Mouse (Mus musculus): Measurements from ENCODE around the gene Gm10100.
A peak's percentile ranks its signal among the peaks of the same experiment; 100 is the strongest.
"Not testable (repeated sequence)": the region's sequence is repeated elsewhere in the genome, so short reads cannot be mapped to it uniquely, and the experiment has no call there.

Gm10100 gene

DNA sequence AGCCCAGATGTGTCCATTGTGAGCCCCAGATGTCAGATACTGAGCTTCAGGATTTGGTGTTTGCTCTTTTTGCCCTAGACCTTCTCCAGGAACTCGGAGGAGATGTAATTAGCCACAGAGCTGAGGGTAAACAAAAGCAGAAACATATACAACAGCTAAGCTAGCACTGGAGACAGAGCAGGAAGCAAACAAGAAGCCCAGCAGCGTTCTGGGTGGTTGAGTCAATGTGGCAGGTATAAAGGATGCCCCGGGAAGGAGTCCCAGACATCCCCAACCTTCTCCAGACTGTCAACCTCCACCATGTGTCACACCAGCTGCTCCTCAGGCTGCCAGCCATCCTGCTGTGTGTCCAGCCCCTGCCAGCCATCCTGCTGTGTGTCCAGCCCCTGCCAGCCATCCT is at the start of gene Gm10100:
Gene Gm10100, plus strand, starts transcription at position 301 of the 400 bp plus-strand sequence.
- peak in 1 of 2 experiments; percentile 10 for DNase-seq

DNA sequence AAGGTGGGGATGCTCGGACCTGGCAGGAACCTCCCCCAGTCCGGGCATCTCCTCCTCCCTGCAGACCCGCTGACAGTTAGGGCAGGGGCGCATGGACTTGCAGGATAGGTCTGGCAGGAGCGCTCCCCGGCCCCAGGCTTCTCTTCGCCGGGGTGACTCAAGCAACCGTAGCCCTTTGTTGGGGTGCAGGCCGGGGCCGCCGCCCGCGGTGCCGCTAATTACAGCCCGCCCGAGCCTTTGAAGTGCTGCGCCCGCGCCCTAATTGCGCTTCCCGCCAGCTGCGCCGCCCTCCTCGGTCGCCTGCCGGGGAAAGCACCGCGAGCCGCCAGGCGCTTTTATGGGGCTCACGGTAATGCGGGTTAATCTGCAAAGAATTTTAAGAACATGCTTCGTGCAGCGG is 48.7 kb upstream of the Gm10100 start:
- DNase-seq, result no peak

DNA sequence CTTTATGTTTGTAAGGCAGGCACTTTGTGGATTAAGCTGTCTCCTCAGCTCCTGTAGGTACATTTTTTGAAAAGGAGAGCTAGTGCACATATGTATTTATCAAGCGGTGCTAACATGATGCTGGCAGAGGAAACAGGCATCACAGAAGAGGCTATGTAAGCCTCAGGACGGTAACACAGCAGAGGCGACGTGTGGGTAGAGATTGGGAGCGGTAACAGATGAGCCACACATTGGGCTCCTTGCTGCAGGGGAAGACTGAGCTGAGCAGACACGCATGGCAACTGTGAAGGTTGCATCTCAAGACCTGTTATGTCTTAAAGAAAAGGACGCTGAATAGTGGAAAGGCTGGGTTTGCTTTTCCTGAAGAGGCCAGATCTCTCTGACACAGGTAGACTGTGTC is 43.3 kb upstream of the Gm10100 start:
- no peak for DNase-seq

DNA sequence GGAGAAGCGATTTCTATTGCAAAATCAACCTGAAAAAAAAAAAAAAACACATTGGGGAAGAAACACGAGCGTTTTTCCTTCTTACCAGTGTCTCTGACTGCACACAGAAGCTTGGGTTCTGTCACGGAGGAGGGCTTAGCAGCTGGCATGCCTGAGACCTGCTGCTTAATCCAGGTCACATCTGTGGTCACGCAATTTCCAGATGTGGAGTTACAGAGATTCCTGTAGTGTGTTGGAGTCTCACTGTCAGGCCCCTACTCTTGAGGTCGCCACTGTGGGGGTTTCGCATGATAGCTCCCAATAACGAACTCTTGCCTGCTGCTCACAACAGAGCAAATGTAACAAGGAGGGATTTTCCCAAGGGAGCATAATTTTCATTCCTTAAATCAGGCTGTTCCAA is 42.1 kb upstream of the Gm10100 start:
- DNase-seq, result no peak

DNA sequence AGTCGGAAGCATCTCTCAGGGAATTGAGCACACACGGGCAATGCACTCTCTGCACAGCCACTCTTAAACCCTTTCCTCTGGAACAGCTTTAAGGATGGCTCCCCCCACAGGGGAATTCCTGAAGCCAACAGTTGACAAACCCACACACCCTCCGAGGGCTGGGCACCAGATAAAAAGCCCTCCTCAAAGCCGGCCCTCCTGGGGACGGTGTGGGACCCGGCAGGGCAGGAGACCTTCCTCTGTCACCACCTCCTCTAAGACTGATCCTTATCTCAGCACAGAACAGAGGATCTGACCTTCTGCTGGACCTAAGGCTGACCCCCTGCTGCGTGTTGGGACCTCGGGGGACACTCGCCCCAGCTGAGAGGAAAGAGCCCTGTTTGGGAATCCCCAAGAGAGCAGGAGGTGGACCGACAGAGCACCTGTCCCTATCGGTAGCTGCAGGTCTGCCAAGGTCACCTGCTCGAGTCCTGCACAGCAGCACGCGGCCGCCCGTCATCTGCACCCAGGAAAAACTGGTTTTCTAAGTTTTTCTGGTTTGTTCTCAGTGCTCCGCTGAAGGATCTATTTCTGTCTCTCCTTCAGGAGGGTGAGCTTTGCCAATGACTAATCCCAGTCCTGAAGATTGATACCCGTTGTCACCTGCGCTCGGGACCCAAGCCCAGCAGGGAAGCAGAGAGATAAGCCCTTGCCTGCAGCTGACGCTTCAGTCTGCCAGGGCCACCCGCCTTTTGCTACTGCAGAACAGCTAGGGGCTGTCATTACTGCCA is 40.2 kb upstream of the Gm10100 start, which contains the start of gene Tspear:
Gene Tspear, plus strand, starts transcription at position 675 of the 770 bp plus-strand sequence.
- DNase-seq, result no peak

DNA sequence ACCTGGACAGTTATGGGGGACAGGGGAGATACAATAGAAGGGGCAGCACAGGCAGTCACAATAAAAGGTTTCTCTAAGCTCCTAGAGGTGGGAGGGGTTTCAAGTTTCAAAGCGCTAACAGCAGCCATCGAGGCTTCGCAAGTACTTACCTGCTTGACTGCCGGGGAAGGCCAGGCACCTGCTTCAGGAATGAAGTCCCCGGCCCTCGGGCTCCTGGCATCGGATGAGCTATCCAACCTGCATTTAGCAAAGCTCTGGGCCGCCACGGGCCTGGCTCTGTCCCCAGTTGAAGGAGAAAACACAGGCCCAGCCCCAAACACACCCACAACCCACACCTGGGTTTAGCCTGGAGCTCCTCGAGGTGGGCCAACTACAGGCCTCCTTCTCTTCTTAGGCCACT is 39.3 kb upstream of the Gm10100 start:
- no peak for DNase-seq

DNA sequence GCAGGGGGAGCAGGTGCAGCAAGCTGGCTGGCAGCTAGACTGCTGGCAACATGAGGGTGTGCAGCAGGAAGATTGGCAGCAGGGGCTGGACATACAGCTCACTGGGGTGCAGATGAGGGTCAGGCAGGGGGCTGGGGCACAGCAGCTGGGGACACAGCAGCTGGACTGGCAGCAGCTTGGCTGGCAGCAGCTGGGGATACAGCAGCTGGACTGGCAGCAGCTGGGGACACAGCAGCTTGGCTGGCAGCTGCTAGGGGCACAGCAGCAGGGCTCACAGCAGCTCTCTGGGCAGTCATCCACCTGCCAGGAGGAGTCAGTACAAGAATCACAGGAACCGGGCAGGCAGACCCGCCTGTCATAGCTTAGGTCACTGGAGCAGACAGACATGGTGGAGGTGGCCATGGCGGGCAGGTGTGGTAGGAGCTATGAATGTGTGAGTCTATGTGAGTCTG is 35.9 kb upstream of the Gm10100 start, which contains the start of gene Gm19402:
Gene Gm19402, minus strand, starts transcription at position 402 of the 452 bp plus-strand sequence.
- DNase-seq, result not testable (repeated sequence)

DNA sequence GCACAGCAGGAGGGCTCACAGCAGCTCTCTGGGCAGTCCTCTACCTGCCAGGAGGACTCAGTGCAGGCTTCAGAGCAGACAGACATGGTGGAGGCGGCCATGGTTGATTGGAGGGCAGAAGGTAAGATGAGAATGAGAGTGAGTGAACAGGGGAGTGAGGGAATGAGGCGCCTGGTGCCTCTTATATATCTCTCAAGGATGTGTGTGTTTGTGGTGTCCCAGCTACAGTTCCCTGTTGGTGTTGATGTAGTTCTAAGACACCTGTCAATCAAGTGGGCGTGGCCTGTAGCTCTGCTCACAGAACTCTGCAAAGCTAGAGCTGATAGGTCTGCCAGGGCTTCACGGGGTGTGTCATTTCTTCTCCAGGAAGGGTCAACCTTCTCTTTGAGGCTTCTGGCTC is 29.2 kb upstream of the Gm10100 start, which contains the start of gene Gm9508:
Gene Gm9508, minus strand, starts transcription at position 101 of the 400 bp plus-strand sequence.
- DNase-seq, result no peak

DNA sequence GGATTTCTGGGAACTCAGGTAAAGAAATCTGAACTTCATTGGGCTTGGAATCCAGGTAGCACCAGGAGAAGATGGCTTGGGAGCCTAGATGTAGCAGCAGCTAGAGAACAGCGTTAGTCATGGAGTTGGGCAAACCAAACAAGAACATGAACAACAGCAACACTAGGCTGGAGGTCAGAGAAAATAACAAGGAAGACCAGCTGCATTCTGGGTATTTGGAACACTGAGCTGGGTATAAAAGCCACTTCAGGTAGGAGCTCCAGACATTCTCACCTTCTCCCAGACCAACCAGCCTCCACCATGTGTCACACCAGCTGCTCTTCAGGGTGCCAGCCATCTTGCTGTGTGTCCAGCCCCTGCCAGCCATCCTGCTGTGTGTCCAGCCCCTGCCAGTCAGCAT is 20.0 kb upstream of the Gm10100 start, which contains the start of gene Gm10272:
Gene Gm10272, plus strand, starts transcription at position 301 of the 400 bp plus-strand sequence.
- no peak for DNase-seq

DNA sequence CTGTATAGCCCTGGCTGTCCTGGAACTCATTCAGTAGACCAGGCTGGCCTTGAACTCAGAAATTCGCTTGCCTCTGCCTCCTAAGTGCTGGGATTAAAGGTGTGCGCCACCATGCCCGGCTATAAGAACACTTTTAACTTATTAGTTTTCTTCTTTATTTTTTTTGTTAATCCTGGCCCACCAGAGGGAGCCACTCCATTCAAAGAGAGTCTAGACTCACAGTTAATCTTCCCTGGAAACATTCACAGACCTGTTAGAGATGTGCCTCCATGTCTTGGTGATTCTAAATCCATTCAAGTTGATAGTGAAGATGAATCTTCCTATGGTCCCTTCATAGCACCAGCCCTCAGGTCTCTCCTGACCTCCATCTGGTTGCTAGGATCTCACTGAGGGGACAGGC is 16.5 kb upstream of the Gm10100 start:
- no peak for DNase-seq

DNA sequence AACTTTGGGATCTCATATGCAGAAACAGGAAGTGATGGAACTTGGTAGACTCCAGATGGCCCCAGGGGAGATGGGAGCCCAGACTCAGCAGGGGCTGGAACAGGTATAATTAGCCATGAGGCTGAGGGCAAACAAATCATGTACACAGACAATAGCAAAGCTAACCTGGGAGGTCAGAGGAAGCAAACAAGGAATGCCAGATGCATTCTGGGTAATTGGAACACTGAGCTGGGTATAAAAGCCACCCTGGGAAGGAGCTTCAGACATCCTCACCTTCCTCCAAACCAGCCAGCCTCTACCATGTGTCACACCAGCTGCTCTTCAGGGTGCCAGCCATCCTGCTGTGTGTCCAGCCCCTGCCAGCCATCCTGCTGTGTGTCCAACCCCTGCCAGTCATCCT is 15.1 kb upstream of the Gm10100 start, which contains the start of gene Gm10024:
Gene Gm10024, plus strand, starts transcription at position 301 of the 400 bp plus-strand sequence.
- not testable (repeated sequence) for DNase-seq

DNA sequence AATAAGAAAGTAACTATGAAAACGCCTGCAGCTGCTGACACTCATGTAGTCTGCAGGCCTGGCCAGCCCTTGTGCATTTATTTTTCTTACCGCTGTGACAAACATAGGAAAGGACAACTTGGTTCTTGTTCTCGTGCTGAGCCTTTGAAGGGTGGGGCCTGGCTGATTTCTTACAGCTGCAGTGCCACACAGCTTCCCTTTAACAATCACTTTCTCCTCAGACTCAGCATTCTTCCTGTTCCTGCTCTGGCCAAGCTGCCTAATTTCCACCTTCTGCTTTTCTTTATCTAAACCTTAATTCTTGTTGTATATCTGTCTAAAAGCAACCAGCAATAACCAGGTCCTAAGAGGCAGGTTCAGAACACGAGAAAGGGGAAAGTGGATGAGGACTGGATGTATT is 12.6 kb upstream of the Gm10100 start:
- no peak for DNase-seq

DNA sequence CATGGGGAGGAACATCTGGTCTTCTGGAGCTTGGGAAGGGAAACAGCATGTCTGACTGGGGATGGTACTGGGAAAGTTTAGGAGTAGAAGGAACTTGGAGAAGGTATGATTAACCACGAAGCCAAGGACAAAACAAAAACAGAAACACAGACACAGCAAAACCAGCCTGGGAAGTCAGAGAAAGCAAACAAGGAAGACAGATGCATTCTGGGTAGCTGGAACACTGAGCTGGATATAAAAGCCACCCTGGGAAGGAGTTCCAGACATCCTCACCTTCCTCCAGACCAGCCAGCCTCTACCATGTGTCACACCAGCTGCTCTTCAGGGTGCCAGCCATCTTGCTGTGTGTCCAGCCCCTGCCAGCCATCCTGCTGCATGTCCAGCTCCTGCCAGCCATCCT is 10.8 kb upstream of the Gm10100 start, which contains the start of gene Gm10142:
Gene Gm10142, plus strand, starts transcription at position 301 of the 400 bp plus-strand sequence.
- DNase-seq, result no peak

DNA sequence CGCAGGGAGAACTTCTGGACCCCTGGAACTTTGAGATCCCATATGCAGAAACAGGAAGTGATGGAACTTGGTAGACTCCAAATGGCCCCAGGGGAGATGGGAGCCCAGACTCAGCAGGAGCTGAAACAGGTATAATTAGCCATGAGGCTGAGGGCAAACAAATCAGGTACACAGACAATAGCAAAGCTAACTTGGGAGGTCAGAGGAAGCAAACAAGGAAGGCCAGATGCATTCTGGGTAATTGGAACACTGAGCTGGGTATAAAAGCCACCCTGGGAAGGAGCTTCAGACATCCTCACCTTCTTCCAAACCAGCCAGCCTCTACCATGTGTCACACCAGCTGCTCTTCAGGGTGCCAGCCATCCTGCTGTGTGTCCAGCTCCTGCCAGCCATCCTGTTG is 6.0 kb upstream of the Gm10100 start, which contains the start of gene Krtap12-1:
Gene Krtap12-1, plus strand, starts transcription at position 301 of the 400 bp plus-strand sequence.
- not testable (repeated sequence) for DNase-seq

DNA sequence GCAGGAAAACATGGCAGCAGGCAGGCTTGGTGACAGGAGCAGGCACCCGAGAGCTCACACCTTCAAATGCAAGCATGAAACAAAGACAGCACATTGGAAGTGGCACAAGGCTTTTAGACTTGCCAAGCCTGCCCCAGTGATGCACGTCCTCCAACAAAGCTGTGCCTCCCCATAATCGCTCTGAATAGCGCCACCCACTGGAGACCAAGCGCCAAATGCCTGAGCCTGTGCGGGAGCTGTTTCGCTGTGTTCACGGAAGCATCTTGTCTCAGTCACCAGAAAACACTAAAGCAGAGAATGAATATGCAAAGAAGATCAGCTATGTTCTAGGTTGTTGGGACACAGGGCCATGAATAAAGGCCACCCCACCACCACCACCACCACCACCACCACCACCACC is 1.4 kb upstream of the Gm10100 start:
- DNase-seq, result no peak

DNA sequence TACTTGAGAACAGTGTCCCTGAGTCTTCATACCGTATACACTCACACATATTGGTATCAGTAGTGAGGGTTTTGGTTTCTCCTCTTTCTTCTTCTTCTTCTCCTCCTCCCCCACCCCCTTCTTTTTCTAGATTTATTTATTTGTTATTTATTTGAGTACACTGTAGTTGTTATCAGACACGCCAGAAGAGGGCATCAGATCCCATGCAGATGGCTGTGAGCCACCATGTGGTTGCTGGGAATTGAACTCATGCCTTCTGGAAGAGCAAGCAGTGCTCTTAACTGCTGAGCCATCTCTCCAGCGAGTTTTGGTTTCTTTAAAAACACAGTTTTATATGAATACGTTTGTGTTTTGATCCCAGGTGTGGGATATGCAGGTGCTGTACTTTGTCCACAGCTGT is 2.0 kb downstream of the Gm10100 start:
- no peak for DNase-seq

DNA sequence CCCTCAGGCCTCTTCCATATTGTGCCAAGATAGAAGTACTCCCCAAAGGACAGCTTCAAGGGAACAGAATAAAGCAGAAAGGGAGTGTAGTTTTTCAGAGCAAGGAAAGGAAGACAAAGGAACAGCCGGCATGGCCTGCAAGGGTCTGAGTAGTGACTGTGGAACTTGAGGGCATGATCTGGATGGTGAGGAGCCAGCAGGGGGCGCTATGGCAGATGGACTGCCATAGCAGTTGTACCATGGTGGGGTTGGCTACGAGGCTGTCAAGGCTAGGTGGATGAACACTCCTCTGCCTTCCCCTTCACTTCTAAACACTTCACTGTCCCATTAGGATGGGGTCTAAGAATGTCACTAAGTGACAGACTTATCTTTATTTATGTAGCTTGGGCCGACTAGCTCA is 3.0 kb downstream of the Gm10100 start:
- DNase-seq, result peak in 1 of 2 experiments; percentile 7

DNA sequence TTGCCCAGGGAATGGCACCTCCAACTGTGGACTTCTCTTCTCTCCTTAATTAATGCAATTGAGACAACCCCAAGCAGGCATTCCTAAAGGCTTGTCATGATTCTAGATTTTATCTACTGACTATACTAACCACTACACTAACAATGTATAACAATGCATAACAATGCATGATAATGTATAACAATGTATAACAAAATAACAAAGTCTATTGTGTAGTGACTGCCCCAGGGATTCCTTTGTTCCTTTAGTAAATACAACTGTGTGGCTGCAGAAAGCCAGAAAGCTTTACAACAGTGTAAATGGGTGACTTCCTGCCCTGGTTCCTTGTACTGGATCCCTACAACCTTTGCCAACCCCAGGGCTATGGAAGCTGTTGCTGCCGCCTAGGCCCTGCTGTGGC is 9.6 kb downstream of the Gm10100 start:
- DNase-seq, result no peak

DNA sequence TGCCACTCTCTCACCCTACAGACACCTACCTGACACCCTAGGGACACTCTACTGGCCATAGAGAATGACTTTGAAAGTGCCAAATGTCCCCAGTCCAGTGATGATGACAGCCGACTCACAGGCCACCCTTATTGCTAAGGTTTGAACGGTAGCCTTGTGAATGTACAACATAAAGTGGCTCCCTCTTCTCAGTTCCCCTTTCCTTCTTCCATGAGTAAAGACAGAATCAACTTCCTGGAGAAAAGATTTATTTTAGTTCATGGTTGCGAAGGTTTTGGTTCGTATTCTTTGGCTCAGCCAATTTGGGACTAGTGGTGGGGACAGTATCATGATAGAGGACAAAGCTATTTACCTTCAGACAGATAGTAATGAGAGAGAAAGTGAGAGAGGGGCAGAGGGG is 12.6 kb downstream of the Gm10100 start:
- no peak for DNase-seq

DNA sequence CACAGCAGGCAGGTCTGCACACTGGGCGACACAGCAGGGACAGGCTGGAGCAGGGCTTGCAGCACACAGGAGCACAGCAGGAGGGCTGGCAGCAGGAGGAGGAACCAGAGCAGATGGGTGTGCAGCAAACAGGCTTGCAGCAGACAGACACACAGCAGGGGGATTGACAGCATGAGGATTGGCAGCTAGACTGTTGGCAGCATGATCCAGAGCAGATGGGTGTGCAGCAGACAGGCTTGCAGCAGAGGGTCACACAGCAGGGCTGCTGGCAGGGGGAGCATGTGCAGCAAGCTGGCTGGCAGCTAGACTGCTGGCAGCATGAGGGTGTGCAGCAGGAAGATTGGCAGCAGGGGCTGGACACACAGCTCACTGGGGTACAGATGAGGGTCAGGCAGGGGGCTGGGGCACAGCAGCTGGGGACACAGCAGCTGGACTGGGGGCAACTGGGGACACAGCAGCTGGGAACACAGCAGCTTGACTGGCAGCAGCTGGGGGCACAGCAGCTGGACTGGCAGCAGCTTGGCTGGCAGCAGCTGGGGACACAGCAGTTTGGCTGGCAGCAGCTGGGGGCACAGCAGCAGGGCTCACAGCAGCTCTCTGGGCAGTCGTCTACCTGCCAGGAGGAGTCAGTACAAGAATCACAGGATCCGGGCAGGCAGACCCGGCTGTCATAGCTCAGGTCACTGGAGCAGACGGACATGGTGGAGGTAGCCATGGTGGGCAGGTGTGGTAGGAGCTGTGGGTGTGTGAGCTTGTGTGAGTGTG is 15.8 kb downstream of the Gm10100 start, which contains the start of gene Gm18596:
Gene Gm18596, minus strand, starts transcription at position 715 of the 765 bp plus-strand sequence.
- peak; percentile 10 to 28 for DNase-seq

DNA sequence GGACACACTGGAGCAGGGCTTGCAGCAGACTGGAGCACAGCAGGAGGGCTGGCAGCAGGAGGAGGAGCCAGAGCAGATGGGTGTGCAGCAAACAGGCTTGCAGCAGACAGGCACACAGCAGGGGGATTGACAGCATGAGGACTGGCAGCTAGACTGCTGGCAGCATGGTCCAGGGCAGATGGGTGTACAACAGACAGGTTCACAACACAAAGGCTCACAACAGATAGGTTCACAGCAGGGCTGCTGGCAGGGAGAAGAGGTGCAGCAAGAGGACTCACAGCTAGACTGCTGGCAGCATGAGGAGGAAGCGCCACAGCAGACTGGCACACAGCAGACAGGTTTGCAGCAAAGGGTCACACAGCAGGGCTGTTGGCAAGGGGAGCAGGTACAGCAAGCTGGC is 24.4 kb downstream of the Gm10100 start:
- DNase-seq, result peak; percentile 14 to 32

DNA sequence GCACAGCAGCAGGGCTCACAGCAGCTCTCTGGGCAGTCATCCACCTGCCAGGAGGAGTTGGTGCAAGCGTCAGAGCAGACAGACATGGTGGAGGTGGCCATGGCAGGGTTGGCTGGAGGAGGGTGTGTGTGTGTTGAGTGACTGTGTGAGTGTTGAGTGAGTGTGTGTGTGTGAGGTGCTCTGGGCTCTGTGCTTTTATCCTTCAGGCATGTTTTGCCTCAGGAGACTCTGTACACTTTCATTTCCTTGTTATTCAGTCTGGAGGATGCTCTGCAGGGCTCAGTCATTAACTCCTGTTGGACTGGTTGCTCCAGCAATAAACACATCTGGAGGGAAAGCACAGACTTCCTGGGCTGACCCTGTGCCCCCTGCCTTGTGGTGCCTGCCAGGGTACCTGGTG is 25.0 kb downstream of the Gm10100 start, which contains the start of gene Gm9736:
Gene Gm9736, minus strand, starts transcription at position 101 of the 400 bp plus-strand sequence.
- not testable (repeated sequence) for DNase-seq

DNA sequence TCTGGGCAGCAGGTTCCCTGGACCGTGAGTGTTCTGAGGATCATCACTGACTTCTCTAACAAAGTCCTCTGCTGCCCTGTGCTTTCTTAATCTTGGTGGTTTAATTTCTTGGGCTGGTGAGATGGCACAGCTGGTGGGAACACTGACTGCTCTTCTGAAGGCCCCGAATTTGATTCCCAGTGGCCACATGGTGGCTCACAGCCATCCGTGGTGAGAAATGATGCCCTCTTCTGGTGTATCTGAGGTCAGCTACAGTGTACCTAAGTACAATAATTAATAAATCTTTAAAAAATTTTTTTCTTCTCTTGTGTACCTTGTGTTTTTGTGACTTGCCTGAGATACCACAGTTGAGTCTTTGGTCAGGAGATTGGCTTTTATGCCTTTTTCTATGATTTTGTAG is 26.0 kb downstream of the Gm10100 start:
- DNase-seq, result not testable (repeated sequence)

Data from cerebellum, postnatal 25 days (tissue).